Mouse (Mus musculus): ENCODE data around the gene Calcb.

DNA sequence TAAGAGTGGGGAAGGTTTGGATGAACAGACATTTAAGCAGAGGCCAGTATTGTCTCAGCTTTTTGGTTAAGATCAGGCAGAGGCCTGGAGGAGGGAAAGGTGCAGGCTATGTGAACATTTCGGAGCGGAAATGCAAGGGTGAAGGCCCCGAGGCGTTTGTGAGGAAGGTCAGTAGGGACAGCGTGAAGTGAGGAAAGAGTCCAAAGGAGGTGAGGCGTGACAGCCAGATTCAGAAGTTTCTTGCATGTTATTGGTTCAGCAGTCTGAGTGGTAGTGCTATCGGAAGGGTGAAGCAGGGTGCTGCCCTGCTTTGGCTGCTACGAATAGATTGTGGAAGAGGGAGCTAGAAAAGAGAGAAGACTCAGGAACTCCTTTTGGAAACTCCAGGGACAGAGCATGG lies 36.2 kb downstream of the Calcb start:
- TF ChIP-seq CTCF (IDR thresholded peaks at IDR 0.05; ENCODE audit: extremely low read depth, insufficient read depth, low read length) (no peak), POLR2A (IDR thresholded peaks at IDR 0.05; ENCODE audit: extremely low read depth, insufficient read depth, low read length) (no peak)
